Mouse (Mus musculus) embryonic facial prominence, embryonic 13.5 days (tissue): Measurements from ENCODE around the gene B3gnt6. TPM values are rescaled to one million over a fixed set of nuclear protein-coding genes. Genes with fewer than 3 reads are reported as not detected.

Experiments
- ATAC-seq: fragments of 200-750 bp; cut with Nextera tagmentation; 2 replicates; pipeline ENCODE4 v1.8.0; 2017; ENCODE audit warnings: low read depth; ENCODE audit not compliant: insufficient number of reproducible peaks, insufficient read depth, low FRiP score, low TSS enrichment
- H3K27ac ChIP-seq: fragments of 300-500 bp; sonication (generic); 2 replicates; pipeline ENCODE4 v1.5.1; 2015; ENCODE audit warnings: moderate library complexity, mild to moderate bottlenecking, inconsistent platforms
- H3K27me3 ChIP-seq: fragments of 300-500 bp; sonication (generic); 2 replicates; pipeline ENCODE4 v1.6.1; 2015; ENCODE audit warnings: mild to moderate bottlenecking, inconsistent platforms
- H3K36me3 ChIP-seq: fragments of 300-500 bp; sonication (generic); 2 replicates; pipeline ENCODE4 v1.6.1; 2015; ENCODE audit warnings: mild to moderate bottlenecking, inconsistent platforms
- H3K4me1 ChIP-seq: fragments of 300-500 bp; sonication (generic); 2 replicates; pipeline ENCODE4 v1.6.1; 2015; ENCODE audit warnings: inconsistent platforms
- H3K4me2 ChIP-seq: fragments of 300-500 bp; sonication (generic); 2 replicates; pipeline ENCODE4 v1.6.1; 2015; ENCODE audit warnings: moderate library complexity, mild to moderate bottlenecking, inconsistent platforms
- H3K4me3 ChIP-seq: fragments of 300-500 bp; sonication (generic); 2 replicates; pipeline ENCODE4 v1.5.1; 2015; ENCODE audit warnings: mild to moderate bottlenecking, inconsistent platforms
- H3K9ac ChIP-seq: fragments of 300-500 bp; sonication (generic); 2 replicates; pipeline ENCODE4 v1.6.1; 2015; ENCODE audit warnings: mild to moderate bottlenecking, inconsistent platforms
- H3K9me3 ChIP-seq: fragments of 300-500 bp; sonication (generic); 2 replicates; pipeline ENCODE4 v1.6.1; 2016; ENCODE audit warnings: inconsistent platforms
- WGBS: fragments of 180-500 bp; shearing (Covaris S2); methylation state at CpG from one replicate; pipeline ENCODE4 v1.1.7; 2015; ENCODE audit warnings: mixed read lengths; 5-methylcytosine and 5-hydroxymethylcytosine counted together
- polyA plus RNA-seq: library from polyadenylated mRNA; unstranded; fragments of >200 nt; fragmentation: Nextera tagmentation; extraction: Ambion mirVana; gene quantifications from 2 replicates; pipeline ENCODE4 v1.2.1, GENCODE M21; 2015

Gene B3gnt6
- polyA plus RNA-seq, 1 experiment from 2014 or later = not detected

DNA sequence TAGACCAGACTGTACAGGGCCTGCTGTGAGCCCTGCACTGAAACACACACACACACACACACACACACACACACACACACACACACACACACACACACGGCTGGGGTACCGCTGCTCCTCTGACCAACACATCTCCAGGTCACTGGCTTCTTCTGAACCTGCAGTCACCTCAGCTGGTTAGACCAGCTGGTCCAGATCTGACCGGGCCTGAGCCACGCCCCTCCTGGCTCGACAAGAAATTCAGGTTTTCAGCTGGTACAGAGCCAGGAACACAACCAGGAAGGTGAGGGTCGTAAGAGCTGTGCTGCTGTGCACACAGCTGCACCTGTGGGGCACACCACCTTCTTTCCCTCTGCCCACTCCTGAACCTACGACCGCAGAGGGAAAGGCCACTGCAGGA is 40.8 kb downstream of the B3gnt6 start:
- no peaks in the 10 kb centered on the region for H3K36me3 ChIP-seq
- 40% methylated on average over 8 of the region's 8 CpGs for WGBS
- no peaks in the 10 kb centered on the region for H3K9me3 ChIP-seq
- no peak overlapping the region for H3K4me3 ChIP-seq
- ATAC-seq = peak; percentile 35; the same call in 1 of the 2 replicates
- peak overlapping the region; percentile 33; the same call in 1 of the 2 replicates for H3K27ac ChIP-seq
- peaks cover 38% of the 10 kb centered on the region for H3K4me1 ChIP-seq
- no peaks in the 10 kb centered on the region for H3K27me3 ChIP-seq
- no peak overlapping the region for H3K4me2 ChIP-seq
- H3K9ac ChIP-seq = no peak overlapping the region

DNA sequence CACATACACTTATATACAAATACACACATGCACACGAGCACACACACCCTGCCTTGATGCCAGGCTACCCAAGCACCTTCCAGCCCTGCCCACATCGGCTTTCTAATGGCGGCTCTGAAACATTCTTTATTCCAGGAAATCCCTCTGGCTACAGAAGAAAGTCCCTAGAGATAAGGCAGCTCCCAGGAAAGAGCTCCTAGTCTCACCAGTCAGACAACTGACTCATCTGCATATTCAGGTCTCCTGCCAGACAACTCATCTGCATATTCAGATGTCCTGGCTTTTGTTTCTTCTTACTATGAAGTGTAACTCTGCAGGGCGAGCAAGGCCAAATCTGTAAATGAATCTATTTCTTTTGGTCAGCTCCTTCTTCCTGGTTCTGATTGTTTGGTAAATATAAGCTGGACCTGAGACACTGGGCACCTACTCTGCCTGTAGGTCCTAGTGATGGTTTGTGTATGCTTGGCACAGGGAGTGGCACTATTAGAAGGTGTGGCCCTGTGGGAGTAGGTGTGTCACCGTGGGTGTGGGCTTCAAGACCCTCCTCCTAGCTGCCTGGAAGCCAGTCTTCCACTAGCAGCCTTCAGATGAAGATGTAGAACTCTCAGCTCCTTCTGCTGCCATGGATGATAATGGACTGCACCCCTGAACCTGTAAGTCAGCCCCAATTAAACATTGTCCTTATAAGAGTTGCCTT is 41.5 kb downstream of the B3gnt6 start:
- H3K9ac ChIP-seq = no peak overlapping the region
- peak overlapping the region; percentile 33; the same call in 1 of the 2 replicates for H3K27ac ChIP-seq
- H3K4me2 ChIP-seq = no peak overlapping the region
- 55% methylated on average over 5 of the region's 5 CpGs for WGBS
- no peaks in the 10 kb centered on the region for H3K27me3 ChIP-seq
- no peak for ATAC-seq
- no peaks in the 10 kb centered on the region for H3K9me3 ChIP-seq
- H3K36me3 ChIP-seq = no peaks in the 10 kb centered on the region
- peaks cover 37% of the 10 kb centered on the region for H3K4me1 ChIP-seq
- H3K4me3 ChIP-seq = no peak overlapping the region

DNA sequence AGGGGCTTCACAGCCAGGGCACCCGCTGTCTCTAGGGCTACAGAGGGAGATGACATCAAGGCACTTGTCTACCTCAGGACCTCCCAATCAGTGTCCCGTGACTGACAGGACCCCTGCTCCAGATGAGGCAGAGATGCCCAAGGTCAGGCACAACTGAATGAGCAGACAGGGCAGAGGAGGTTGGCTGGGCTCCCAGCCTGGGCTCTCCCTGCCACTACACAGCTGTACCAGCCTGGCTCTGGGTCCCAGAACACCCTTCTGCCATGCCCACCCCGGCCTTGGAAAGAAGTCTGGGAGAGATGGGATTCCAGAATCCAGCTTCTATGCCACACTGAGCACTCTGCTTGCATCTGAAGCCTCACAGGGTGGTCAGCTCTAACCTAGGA is 43.0 kb downstream of the B3gnt6 start:
- Histone ChIP-seq H3K27me3 (no peaks in the 10 kb centered on the region), H3K36me3 (no peaks in the 10 kb centered on the region), H3K9me3 (no peaks in the 10 kb centered on the region), H3K27ac (no peak overlapping the region), H3K4me2 (no peak overlapping the region), H3K4me1 (peaks cover 43% of the 10 kb centered on the region), H3K9ac (no peak overlapping the region), H3K4me3 (no peak overlapping the region)
- WGBS = 63% methylated on average over 3 of the region's 3 CpGs
- ATAC-seq = no peak

GRCm38 (mm10) chr7:98155546-98156279 is 43.6 kb downstream of the B3gnt6 start:
- Histone ChIP-seq H3K4me1 (peaks cover 42% of the 10 kb centered on the region), H3K27ac (no peak overlapping the region), H3K27me3 (no peaks in the 10 kb centered on the region), H3K9ac (no peak overlapping the region), H3K4me2 (no peak overlapping the region), H3K4me3 (no peak overlapping the region), H3K36me3 (no peaks in the 10 kb centered on the region), H3K9me3 (no peaks in the 10 kb centered on the region)
- ATAC-seq = no peak
- WGBS = 34% methylated on average over 7 of the region's 8 CpGs

DNA sequence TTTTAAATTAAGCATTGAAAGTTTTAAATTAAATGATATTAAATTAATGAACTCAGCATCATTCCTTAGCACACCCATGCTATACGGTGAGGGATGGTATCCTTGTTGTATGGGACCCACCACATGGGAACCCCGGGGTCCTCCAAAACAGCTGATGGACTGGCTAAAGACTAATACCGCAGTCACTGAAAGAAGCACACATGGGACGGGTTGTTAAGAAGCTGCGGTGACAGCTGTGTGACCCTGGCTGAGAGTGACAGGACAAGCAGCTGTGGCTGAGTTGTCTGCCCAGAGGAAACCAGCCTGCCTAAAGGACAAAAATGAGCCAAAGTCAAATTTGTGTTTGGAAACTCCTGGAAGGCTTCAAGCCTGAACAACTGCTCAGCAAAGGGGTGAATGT is 45.4 kb downstream of the B3gnt6 start:
- no peak overlapping the region for H3K27ac ChIP-seq
- H3K4me2 ChIP-seq = no peak overlapping the region
- no peak for ATAC-seq
- 77% methylated on average over 5 of the region's 5 CpGs for WGBS
- no peaks in the 10 kb centered on the region for H3K27me3 ChIP-seq
- peaks cover 36% of the 10 kb centered on the region for H3K4me1 ChIP-seq
- H3K9ac ChIP-seq = no peak overlapping the region
- H3K36me3 ChIP-seq = no peaks in the 10 kb centered on the region
- H3K9me3 ChIP-seq = no peaks in the 10 kb centered on the region
- no peak overlapping the region for H3K4me3 ChIP-seq

GRCm38 (mm10) chr7:98153345-98153744 is 45.9 kb downstream of the B3gnt6 start:
- Histone ChIP-seq H3K36me3 (no peaks in the 10 kb centered on the region), H3K4me3 (no peak overlapping the region), H3K27me3 (no peaks in the 10 kb centered on the region), H3K4me1 (peaks cover 31% of the 10 kb centered on the region), H3K9ac (no peak overlapping the region), H3K4me2 (no peak overlapping the region), H3K9me3 (no peaks in the 10 kb centered on the region), H3K27ac (no peak overlapping the region)
- ATAC-seq = no peak
- 44% methylated on average over 3 of the region's 3 CpGs for WGBS

- Histone ChIP-seq H3K27me3 (no peaks in the 10 kb centered on the region), H3K9me3 (no peaks in the 10 kb centered on the region), H3K4me3 (no peak overlapping the region), H3K36me3 (no peaks in the 10 kb centered on the region), H3K4me2 (no peak overlapping the region), H3K27ac (no peak overlapping the region), H3K9ac (no peak overlapping the region), H3K4me1 (peaks cover 31% of the 10 kb centered on the region)
- 36% methylated on average over 8 of the region's 8 CpGs for WGBS
- no peak for ATAC-seq
Observed at GRCm38 (mm10) chr7:98152400-98152799, 46.9 kb downstream of the B3gnt6 start.

- Histone ChIP-seq H3K27me3 (no peaks in the 10 kb centered on the region), H3K4me3 (no peak overlapping the region), H3K9ac (no peak overlapping the region), H3K4me2 (no peak overlapping the region), H3K4me1 (peaks cover 29% of the 10 kb centered on the region), H3K27ac (no peak overlapping the region), H3K9me3 (no peaks in the 10 kb centered on the region), H3K36me3 (no peaks in the 10 kb centered on the region)
- 53% methylated on average over 5 of the region's 5 CpGs for WGBS
- ATAC-seq = no peak
Observed at GRCm38 (mm10) chr7:98150525-98150924, 48.8 kb downstream of the B3gnt6 start.

GRCm38 (mm10) chr7:98149802-98150201 is 49.5 kb downstream of the B3gnt6 start:
- no peak overlapping the region for H3K4me2 ChIP-seq
- no peak overlapping the region for H3K27ac ChIP-seq
- 18% methylated on average over 3 of the region's 3 CpGs for WGBS
- no peaks in the 10 kb centered on the region for H3K9me3 ChIP-seq
- H3K9ac ChIP-seq = no peak overlapping the region
- no peaks in the 10 kb centered on the region for H3K27me3 ChIP-seq
- ATAC-seq = no peak
- H3K4me1 ChIP-seq = peaks cover 26% of the 10 kb centered on the region
- no peak overlapping the region for H3K4me3 ChIP-seq
- H3K36me3 ChIP-seq = no peaks in the 10 kb centered on the region

DNA sequence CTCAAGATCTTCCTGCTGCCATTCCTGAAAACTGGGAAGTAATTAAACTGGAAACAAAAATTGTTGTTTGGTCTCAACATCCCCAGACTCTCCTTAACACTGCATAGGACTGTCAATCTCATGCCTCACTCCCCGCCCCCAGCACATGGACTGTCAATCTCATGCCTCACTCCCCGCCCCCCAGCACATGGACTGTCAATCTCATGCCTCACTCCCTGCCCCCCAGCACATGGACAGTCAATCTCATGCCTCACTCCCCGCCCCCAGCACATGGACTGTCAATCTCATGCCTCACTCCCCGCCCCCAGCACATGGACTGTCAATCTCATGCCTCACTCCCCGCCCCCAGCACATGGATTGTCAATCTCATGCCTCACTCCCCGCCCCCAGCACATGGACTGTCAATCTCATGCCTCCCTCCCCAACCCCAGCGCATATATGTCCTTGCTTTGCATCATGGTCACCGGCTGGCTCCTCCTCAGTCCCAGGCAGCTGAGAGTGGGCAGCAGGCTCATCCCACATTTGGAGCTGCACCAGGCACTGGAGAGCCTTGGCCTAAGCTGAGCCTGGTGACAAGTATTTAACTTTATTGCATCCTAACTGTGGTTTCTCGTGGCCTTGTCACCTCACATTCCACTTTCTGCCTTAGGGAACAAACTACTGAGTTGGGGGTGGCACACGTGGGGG is 50.4 kb downstream of the B3gnt6 start:
- Histone ChIP-seq H3K4me1 (peaks cover 26% of the 10 kb centered on the region), H3K27me3 (no peaks in the 10 kb centered on the region), H3K9me3 (no peaks in the 10 kb centered on the region), H3K4me3 (no peak overlapping the region), H3K27ac (no peak overlapping the region), H3K4me2 (no peak overlapping the region), H3K9ac (no peak overlapping the region), H3K36me3 (no peaks in the 10 kb centered on the region)
- 70% methylated on average over 10 of the region's 10 CpGs for WGBS
- ATAC-seq = no peak

- H3K9ac ChIP-seq = no peak overlapping the region
- H3K4me3 ChIP-seq = no peak overlapping the region
- no peak overlapping the region for H3K27ac ChIP-seq
- no peaks in the 10 kb centered on the region for H3K9me3 ChIP-seq
- H3K4me2 ChIP-seq = no peak overlapping the region
- ATAC-seq = no peak
- no peaks in the 10 kb centered on the region for H3K27me3 ChIP-seq
- H3K36me3 ChIP-seq = no peaks in the 10 kb centered on the region
- 81% methylated on average over 8 of the region's 8 CpGs for WGBS
- H3K4me1 ChIP-seq = peaks cover 26% of the 10 kb centered on the region
Observed at GRCm38 (mm10) chr7:98147766-98148165, 51.5 kb downstream of the B3gnt6 start.

DNA sequence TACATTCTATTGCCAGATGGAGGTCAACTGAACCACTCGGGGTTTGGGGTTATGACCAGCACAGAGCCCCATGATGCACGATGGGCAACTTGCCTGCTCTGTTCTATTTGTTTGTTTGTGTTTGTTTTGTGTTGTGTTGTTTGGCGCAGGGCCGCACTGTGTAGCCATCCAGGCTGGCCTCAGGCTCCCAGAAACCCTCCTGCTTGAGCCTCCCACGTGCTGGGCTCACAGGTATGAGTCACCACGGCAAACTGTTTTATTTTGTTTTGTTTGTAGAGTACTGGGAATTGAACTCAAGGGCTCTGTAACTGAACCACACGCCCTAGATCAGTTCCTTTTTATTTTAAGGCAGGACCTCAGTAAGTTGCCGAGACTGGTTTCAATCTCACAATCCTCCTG is 52.8 kb downstream of the B3gnt6 start:
- Histone ChIP-seq H3K4me3 (no peak overlapping the region), H3K27me3 (no peaks in the 10 kb centered on the region), H3K4me2 (no peak overlapping the region), H3K9ac (peak overlapping the region; percentile 3; the same call in 1 of the 2 replicates), H3K36me3 (no peaks in the 10 kb centered on the region), H3K9me3 (no peaks in the 10 kb centered on the region), H3K4me1 (peaks cover 22% of the 10 kb centered on the region), H3K27ac (no peak overlapping the region)
- WGBS = 73% methylated on average over 8 of the region's 8 CpGs
- no peak for ATAC-seq
